ENCODE assay signal across 16 mouse cellular contexts in the genomic region with DNA sequence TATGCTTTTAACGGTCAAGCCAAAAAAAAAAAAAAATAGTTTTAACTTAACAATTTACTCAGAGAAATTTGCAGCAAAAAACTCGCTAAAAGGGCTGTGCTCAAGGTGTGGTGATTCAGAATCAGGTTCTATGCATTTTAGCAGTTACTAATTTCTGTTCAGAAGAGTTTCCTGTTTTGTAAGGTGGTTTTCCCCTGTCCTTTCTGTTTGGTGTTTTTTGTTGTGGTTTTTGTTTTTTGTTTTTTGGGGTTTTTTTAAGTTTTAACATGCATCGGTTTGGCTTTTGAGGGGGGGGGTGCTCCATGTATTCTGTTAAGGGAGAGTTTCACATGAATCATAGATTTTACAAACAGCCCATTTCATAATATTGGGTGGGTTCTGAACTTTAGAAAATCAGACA.
DNase-seq lines count a peak whose midpoint lies in the region; ATAC-seq and TF ChIP-seq lines count a peak whose summit lies in the region.
"Had no signal": no experiment of that assay in that cellular context is flagged by ENCODE, and none has a peak within 500 bp of the region (broad histone marks: within the 10 kb centered on the region; RNA-seq: fewer than 3 reads in every experiment).

No protein-coding gene starts in this region.

- peak; percentile 62 for ATAC-seq in CD4-positive, CD25-positive, alpha-beta regulatory T cell, adult 4 months
- ATAC-seq: hindbrain, postnatal 0 days had no signal

- no peaks in the 10 kb centered on the region for H3K4me1 ChIP-seq in lung, adult 2 months (ENCODE audit: control insufficient read depth, insufficient read depth, low read length)
- H3K4me1 ChIP-seq: heart, embryonic 13.5 days had no signal

- no peak overlapping the region; the same call in 1 of the 2 replicates for H3K27ac ChIP-seq in gastrocnemius, adult 2 months
- H3K27ac ChIP-seq: heart, embryonic 13.5 days; hindbrain, postnatal 0 days had no signal

- H3K4me3 ChIP-seq in gastrocnemius, adult 2 months, result peak overlapping the region; percentile 38
- H3K4me3 ChIP-seq in lung, adult 2 months (replicated peaks; ENCODE audit: extremely low read depth, low read depth, low read length), result peak overlapping the region; percentile 25
- H3K4me3 ChIP-seq: heart, embryonic 13.5 days had no signal

- 73% methylated on average over 3 of the region's 3 CpGs for WGBS in lung, adult 2 months

- no peak for TF ChIP-seq POLR2A in lung, adult 2 months (IDR thresholded peaks at IDR 0.05; ENCODE audit: borderline replicate concordance, extremely low read depth, low read depth, low read length)

- DNase-seq in gastrocnemius, adult 2 months, result no peak
- no peak for DNase-seq in gastrocnemius, postnatal 10 days
- no peak for DNase-seq in lung, adult 2 months
- no peak for DNase-seq in lung, postnatal 14 days
- peak; percentile 87 for DNase-seq in induced T-regulatory cell, adult 2 months (ENCODE audit: low read depth)
- no peak for DNase-seq in c-Kit-positive CD71-positive TER-119-positive erythroid progenitor cells, embryonic 14.5 days (ENCODE audit: low spot score)
- DNase-seq in urinary bladder, postnatal 10 days (ENCODE audit: low spot score), result no peak
- DNase-seq: cerebellum, adult 18-20 months; cerebellum, postnatal 36 days; kidney, adult 18-20 months; kidney, postnatal 10 days; left cerebral cortex, postnatal 4 days; retina, postnatal 1 day had no signal

- intact Hi-C loops in gastrocnemius, adult 2 months (cut with DNase I), result no loop called here

- no peak for TF ChIP-seq CTCF in gastrocnemius, adult 2 months (IDR thresholded peaks at IDR 0.05)
- no peak for TF ChIP-seq CTCF in lung, adult 2 months (IDR thresholded peaks at IDR 0.05; ENCODE audit: insufficient read depth, low read length)
